Mouse (Mus musculus) ES-Bruce4 (cell line): ENCODE results near the gene Fam163a.

ENCODE experiments used
- CTCF ChIP-seq: IDR thresholded peaks from one replicate; pipeline ENCODE4 v1.8.1; 2011; ENCODE audit warnings: low read depth, low read length
- EP300 ChIP-seq: IDR thresholded peaks from 2 replicates; pipeline ENCODE4 v1.6.1; 2011; ENCODE audit warnings: low read depth, low read length; ENCODE audit not compliant: insufficient read depth
- POLR2A ChIP-seq: IDR thresholded peaks from one replicate; pipeline ENCODE4 v1.8.1; 2011; ENCODE audit warnings: low read length; ENCODE audit not compliant: insufficient read depth

DNA sequence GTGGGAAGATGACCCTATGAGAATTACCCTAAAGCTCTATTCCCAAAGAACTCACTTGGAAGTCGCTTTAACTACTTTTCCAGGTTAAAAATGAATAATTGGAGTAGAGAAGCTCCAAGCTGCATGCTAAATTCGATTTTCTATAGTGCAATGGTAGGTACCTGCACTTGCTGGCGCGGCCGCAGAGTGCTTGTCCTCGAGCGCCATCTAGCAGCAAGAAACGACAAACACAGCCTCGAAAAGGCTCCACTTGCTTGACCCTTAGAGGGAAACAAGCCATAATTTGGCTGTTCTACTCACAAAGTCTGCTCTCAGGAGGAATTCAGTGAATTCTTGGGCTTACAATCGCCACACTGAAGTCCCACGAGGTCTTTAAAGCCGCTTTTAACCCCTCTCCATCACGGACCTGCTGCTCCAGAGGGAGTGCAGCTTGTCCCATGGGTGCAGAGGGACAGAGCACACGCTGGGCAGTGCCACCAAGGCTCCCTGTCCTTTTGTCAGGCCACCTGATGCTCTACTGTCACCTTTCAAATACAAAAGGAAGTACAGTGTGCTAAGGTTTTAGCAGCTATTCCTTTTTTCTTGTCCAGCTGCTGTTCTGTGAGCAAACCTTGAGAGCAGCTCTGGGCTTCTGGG is 37.0 kb upstream of the Fam163a start:
- TF ChIP-seq CTCF (peak; percentile 84), POLR2A (no peak), EP300 (no peak)
